Mouse (Mus musculus): Measurements from ENCODE around the gene Abcb11. TPM values are rescaled to one million over a fixed set of nuclear protein-coding genes. Genes with fewer than 3 reads are reported as not detected.
"Not testable (repeated sequence)": the region's sequence is repeated elsewhere in the genome, so short reads cannot be mapped to it uniquely, and the experiment has no call there.

The Abcb11 gene
- total and polyA plus RNA-seq, 3 experiments = 0.16 TPM; not detected in 2

GRCm38 (mm10) chr2:69341506-69341905 lies 910 bp downstream of the Abcb11 start:
- Histone ChIP-seq H3K4me3 (replicated peaks in 1 of 3; ENCODE audit: low read depth in 2 of 3, low read length in 2 of 3, poor library complexity in 1 of 3) (no peak overlapping the region), H3K27me3 (replicated peaks) (no peaks in the 10 kb centered on the region), H3K4me1 (ENCODE audit: control insufficient read depth in 1 of 2, insufficient read depth in 2 of 2) (no peaks in the 10 kb centered on the region), H3K27ac (ENCODE audit: insufficient read depth, low read depth) (no peak overlapping the region), H3K36me3 (replicated peaks in 1 of 2; ENCODE audit: control insufficient read depth in 1 of 2, insufficient read depth in 1 of 2, low read length in 1 of 2) (no peaks in the 10 kb centered on the region), H3K4me2 (ENCODE audit: insufficient read depth, low read depth, poor library complexity, severe bottlenecking) (no peak overlapping the region), H3K9ac (ENCODE audit: insufficient read depth, low read depth) (no peak overlapping the region), H3K79me2 (replicated peaks; ENCODE audit: control insufficient read depth, extremely low read depth, insufficient read depth, poor library complexity, severe bottlenecking) (no peaks in the 10 kb centered on the region), H3K9me3 (replicated peaks; ENCODE audit: low read length) (no peaks in the 10 kb centered on the region)
- no peak for DNase-seq (ENCODE audit: extremely low read depth)
- dilution Hi-C loops (cut with MboI; ENCODE audit: extremely low pct_ligation_motif_present, extremely low pct_unique_long_range_greater_than_20kb, low sequenced_read_pairs) (no loop called here), in situ Hi-C loops (cut with MboI; ENCODE audit: low pct_ligation_motif_present, low pct_unique_long_range_greater_than_20kb, low sequenced_read_pairs) (no loop called here)
- no peak for TF ChIP-seq ZMIZ1 (IDR thresholded peaks at IDR 0.05; ENCODE audit: low read depth, low read length)
- no peak for TF ChIP-seq KAT2A (IDR thresholded peaks at IDR 0.05; ENCODE audit: insufficient replicate concordance, low read length)
- no peak for TF ChIP-seq SIN3A (IDR thresholded peaks at IDR 0.05; ENCODE audit: low read length)
- no peak for TF ChIP-seq TBP (conservative IDR thresholded peaks at IDR 0.05; ENCODE audit: low read depth, low read length)
- no peak for TF ChIP-seq USF2 (conservative IDR thresholded peaks at IDR 0.05; ENCODE audit: low read depth, low read length)
- TF ChIP-seq ZNF384 (IDR thresholded peaks at IDR 0.05; ENCODE audit: low read depth, low read length) = no peak
- TF ChIP-seq SMC3 (IDR thresholded peaks at IDR 0.05; ENCODE audit: low read depth, low read length) = no peak
- TF ChIP-seq USF1 (IDR thresholded peaks at IDR 0.05; ENCODE audit: low read depth, low read length) = no peak
- TF ChIP-seq ETS1 (conservative IDR thresholded peaks at IDR 0.05; ENCODE audit: low read depth, low read length) = no peak
- no peak for TF ChIP-seq JUN (IDR thresholded peaks at IDR 0.05; ENCODE audit: insufficient read depth, low read depth, low read length)
- no peak for TF ChIP-seq ZKSCAN1 (IDR thresholded peaks at IDR 0.05; ENCODE audit: borderline replicate concordance, low read depth, low read length)
- no peak for TF ChIP-seq MYC (IDR thresholded peaks at IDR 0.05; ENCODE audit: low read depth, low read length)
- TF ChIP-seq ZC3H11A (IDR thresholded peaks at IDR 0.05; ENCODE audit: low read depth, low read length) = no peak
- TF ChIP-seq NELFE (IDR thresholded peaks at IDR 0.05; ENCODE audit: low read depth, low read length) = no peak
- no peak for TF ChIP-seq MAZ (IDR thresholded peaks at IDR 0.05; ENCODE audit: low read depth, low read length)
- TF ChIP-seq PAX5 (IDR thresholded peaks at IDR 0.05; ENCODE audit: low read length) = no peak
- no peak for TF ChIP-seq UBTF (IDR thresholded peaks at IDR 0.05; ENCODE audit: low read depth, low read length)
- no peak for TF ChIP-seq CHD1 (IDR thresholded peaks at IDR 0.05; ENCODE audit: low read depth, low read length)
- no peak for TF ChIP-seq EP300 (IDR thresholded peaks at IDR 0.05; ENCODE audit: low read length)

- H3K9ac ChIP-seq (ENCODE audit: insufficient read depth, low read depth); H3K4me3 ChIP-seq (replicated peaks in 1 of 3; ENCODE audit: low read depth in 2 of 3, low read length in 2 of 3, poor library complexity in 1 of 3); DNase-seq (ENCODE audit: extremely low read depth); dilution Hi-C loops (cut with MboI; ENCODE audit: extremely low pct_ligation_motif_present, extremely low pct_unique_long_range_greater_than_20kb, low sequenced_read_pairs); in situ Hi-C loops (cut with MboI; ENCODE audit: low pct_ligation_motif_present, low pct_unique_long_range_greater_than_20kb, low sequenced_read_pairs); H3K36me3 ChIP-seq (replicated peaks in 1 of 2; ENCODE audit: control insufficient read depth in 1 of 2, insufficient read depth in 1 of 2, low read length in 1 of 2); H3K4me2 ChIP-seq (ENCODE audit: insufficient read depth, low read depth, poor library complexity, severe bottlenecking); H3K9me3 ChIP-seq (replicated peaks; ENCODE audit: low read length); H3K4me1 ChIP-seq (ENCODE audit: control insufficient read depth in 1 of 2, insufficient read depth in 2 of 2); H3K79me2 ChIP-seq (replicated peaks; ENCODE audit: control insufficient read depth, extremely low read depth, insufficient read depth, poor library complexity, severe bottlenecking); H3K27me3 ChIP-seq (replicated peaks); H3K27ac ChIP-seq (ENCODE audit: insufficient read depth, low read depth): not testable (repeated sequence)
Observed at GRCm38 (mm10) chr2:69331523-69331922, 10.9 kb downstream of the Abcb11 start.
